Mouse (Mus musculus) kidney, embryonic 14.5 days (tissue): ENCODE measurements around the gene Erg. TPM values are rescaled to one million over a fixed set of nuclear protein-coding genes. Genes with fewer than 3 reads are reported as not detected.

ENCODE experiments used
- ATAC-seq: fragments of 200-750 bp; cut with Nextera tagmentation; 2 replicates; pipeline ENCODE4 v1.8.0; 2017; ENCODE audit warnings: moderate number of reproducible peaks, mild to moderate bottlenecking, moderate TSS enrichment, moderate library complexity; ENCODE audit not compliant: low FRiP score, low TSS enrichment
- H3K27ac ChIP-seq: fragments of 300-500 bp; sonication (generic); 2 replicates; pipeline ENCODE4 v1.5.1; 2014; ENCODE audit warnings: low read depth, mild to moderate bottlenecking, low read length, moderate library complexity, mixed read lengths
- H3K27me3 ChIP-seq: fragments of 300-500 bp; sonication (generic); 2 replicates; pipeline ENCODE4 v1.6.1; 2014; ENCODE audit warnings: mild to moderate bottlenecking, low read length; ENCODE audit not compliant: control insufficient read depth, insufficient read depth
- H3K36me3 ChIP-seq: fragments of 300-500 bp; sonication (generic); 2 replicates; pipeline ENCODE4 v1.6.1; 2014; ENCODE audit warnings: low read length, mixed read lengths; ENCODE audit not compliant: control insufficient read depth, insufficient read depth
- H3K4me1 ChIP-seq: fragments of 300-500 bp; sonication (generic); 2 replicates; pipeline ENCODE4 v1.6.1; 2014; ENCODE audit warnings: low read length, mixed read lengths; ENCODE audit not compliant: control insufficient read depth, insufficient read depth
- H3K4me2 ChIP-seq: fragments of 300-500 bp; sonication (generic); replicated peaks from 2 replicates; pipeline ENCODE4 v1.6.1; 2014; ENCODE audit warnings: low read depth, mild to moderate bottlenecking, low read length
- H3K4me3 ChIP-seq: fragments of 300-500 bp; sonication (generic); 2 replicates; pipeline ENCODE4 v1.5.1; 2014; ENCODE audit warnings: mild to moderate bottlenecking, low read length
- H3K9ac ChIP-seq: fragments of 300-500 bp; sonication (generic); 2 replicates; pipeline ENCODE4 v1.6.1; 2014; ENCODE audit warnings: low read depth, mild to moderate bottlenecking, low read length, moderate library complexity
- H3K9me3 ChIP-seq: fragments of 300-500 bp; sonication (generic); 2 replicates; pipeline ENCODE4 v1.6.1; 2016; ENCODE audit warnings: low read length; ENCODE audit not compliant: control insufficient read depth
- WGBS: fragments of 180-500 bp; shearing (Covaris S2); extraction: QIAGEN DNeasy Blood & Tissue Kit; methylation state at CpG from one replicate; pipeline ENCODE4 v1.1.7; 2014; 5-methylcytosine and 5-hydroxymethylcytosine counted together
- polyA plus RNA-seq: library from polyadenylated mRNA; unstranded; fragments of >200 nt; fragmentation: Nextera tagmentation; extraction: Ambion mirVana; gene quantifications from 2 replicates; pipeline ENCODE4 v1.2.1, GENCODE M21; 2014

The Erg gene
- polyA plus RNA-seq, 1 experiment from 2014 or later = 6.0 TPM

GRCm38 (mm10) chr16:95371713-95372112 is 214.7 kb downstream of the Erg start:
- H3K27ac ChIP-seq = no peak overlapping the region
- H3K36me3 ChIP-seq = no peaks in the 10 kb centered on the region
- WGBS = 38% methylated on average over 4 of the region's 4 CpGs
- H3K4me2 ChIP-seq = no peak overlapping the region
- ATAC-seq = no peak
- H3K4me1 ChIP-seq = 0 out of 2 replicates have a peak, but pooled peaks cover 5% of the 10 kb centered on the region
- H3K9me3 ChIP-seq = no peaks in the 10 kb centered on the region
- no peak overlapping the region for H3K4me3 ChIP-seq
- no peaks in the 10 kb centered on the region for H3K27me3 ChIP-seq
- H3K9ac ChIP-seq = no peak overlapping the region

GRCm38 (mm10) chr16:95366989-95367765 is 219.2 kb downstream of the Erg start:
- Histone ChIP-seq H3K27ac (no peak overlapping the region), H3K36me3 (no peaks in the 10 kb centered on the region), H3K4me2 (no peak overlapping the region), H3K9ac (no peak overlapping the region), H3K27me3 (no peaks in the 10 kb centered on the region), H3K9me3 (no peaks in the 10 kb centered on the region), H3K4me1 (no peaks in the 10 kb centered on the region), H3K4me3 (no peak overlapping the region)
- 90% methylated on average over 19 of the region's 19 CpGs for WGBS
- no peak for ATAC-seq

- Histone ChIP-seq H3K9me3 (no peaks in the 10 kb centered on the region), H3K36me3 (no peaks in the 10 kb centered on the region), H3K4me1 (no peaks in the 10 kb centered on the region), H3K27ac (no peak overlapping the region), H3K27me3 (no peaks in the 10 kb centered on the region), H3K9ac (no peak overlapping the region), H3K4me2 (no peak overlapping the region), H3K4me3 (no peak overlapping the region)
- no peak for ATAC-seq
- WGBS = 96% methylated on average over 5 of the region's 5 CpGs
Observed at GRCm38 (mm10) chr16:95365214-95365613, 221.2 kb downstream of the Erg start.

GRCm38 (mm10) chr16:95363632-95364465 is 222.5 kb downstream of the Erg start:
- H3K4me2 ChIP-seq = no peak overlapping the region
- H3K4me3 ChIP-seq = no peak overlapping the region
- no peak overlapping the region for H3K27ac ChIP-seq
- no peaks in the 10 kb centered on the region for H3K36me3 ChIP-seq
- no peaks in the 10 kb centered on the region for H3K4me1 ChIP-seq
- ATAC-seq = no peak
- whole genome bisulfite sequencing = 86% methylated on average over 17 of the region's 18 CpGs
- H3K9ac ChIP-seq = no peak overlapping the region
- no peaks in the 10 kb centered on the region for H3K27me3 ChIP-seq
- no peaks in the 10 kb centered on the region for H3K9me3 ChIP-seq

GRCm38 (mm10) chr16:95361950-95362349 is 224.4 kb downstream of the Erg start:
- H3K9me3 ChIP-seq = no peaks in the 10 kb centered on the region
- H3K4me3 ChIP-seq = no peak overlapping the region
- WGBS = 91% methylated on average over 7 of the region's 7 CpGs
- no peak overlapping the region for H3K27ac ChIP-seq
- ATAC-seq = no peak
- no peaks in the 10 kb centered on the region for H3K36me3 ChIP-seq
- no peak overlapping the region for H3K9ac ChIP-seq
- H3K4me1 ChIP-seq = no peaks in the 10 kb centered on the region
- no peak overlapping the region for H3K4me2 ChIP-seq
- no peaks in the 10 kb centered on the region for H3K27me3 ChIP-seq

- Histone ChIP-seq H3K9me3 (no peaks in the 10 kb centered on the region), H3K4me1 (no peaks in the 10 kb centered on the region), H3K36me3 (no peaks in the 10 kb centered on the region), H3K4me2 (no peak overlapping the region), H3K27ac (no peak overlapping the region), H3K27me3 (no peaks in the 10 kb centered on the region), H3K4me3 (no peak overlapping the region), H3K9ac (no peak overlapping the region)
- WGBS = 92% methylated on average over 18 of the region's 18 CpGs
- no peak for ATAC-seq
Observed at GRCm38 (mm10) chr16:95360940-95361489, 225.4 kb downstream of the Erg start.

GRCm38 (mm10) chr16:95360214-95360850 is 226.1 kb downstream of the Erg start:
- H3K4me2 ChIP-seq = no peak overlapping the region
- H3K9me3 ChIP-seq = no peaks in the 10 kb centered on the region
- no peak for ATAC-seq
- H3K4me1 ChIP-seq = no peaks in the 10 kb centered on the region
- no peak overlapping the region for H3K4me3 ChIP-seq
- no peaks in the 10 kb centered on the region for H3K27me3 ChIP-seq
- 75% methylated on average over 8 of the region's 8 CpGs for WGBS
- H3K36me3 ChIP-seq = no peaks in the 10 kb centered on the region
- H3K27ac ChIP-seq = no peak overlapping the region
- no peak overlapping the region for H3K9ac ChIP-seq

- 80% methylated on average over 12 of the region's 12 CpGs for WGBS
Observed at GRCm38 (mm10) chr16:95356962-95357955, 229.1 kb downstream of the Erg start.

More at GRCm38 (mm10) chr16:95356962-95357955, 229.1 kb downstream of the Erg start:
- no peak overlapping the region for H3K27ac ChIP-seq
- no peak overlapping the region for H3K4me2 ChIP-seq
- no peaks in the 10 kb centered on the region for H3K9me3 ChIP-seq
- H3K36me3 ChIP-seq = no peaks in the 10 kb centered on the region
- H3K9ac ChIP-seq = no peak overlapping the region
- H3K27me3 ChIP-seq = no peaks in the 10 kb centered on the region
- no peak overlapping the region for H3K4me3 ChIP-seq
- ATAC-seq = no peak
- no peaks in the 10 kb centered on the region for H3K4me1 ChIP-seq
